Mouse (Mus musculus): Measurements from ENCODE around the gene Atxn2.

The Atxn2 gene

GRCm38 (mm10) chr5:121816611-121817010, 105.5 kb downstream of the Atxn2 start:
- DNase-seq (ENCODE audit: low read depth), result no peak

- DNase-seq (ENCODE audit: low read depth), result no peak
These were observed 106.4 kb downstream of the Atxn2 start for GRCm38 (mm10) chr5:121817551-121817950.

- DNase-seq (ENCODE audit: low read depth), result no peak
These were observed 107.3 kb downstream of the Atxn2 start for GRCm38 (mm10) chr5:121818401-121818800.

- no peak for DNase-seq (ENCODE audit: low read depth)
These were observed 107.7 kb downstream of the Atxn2 start for GRCm38 (mm10) chr5:121818862-121819261.

GRCm38 (mm10) chr5:121819559-121819958, 108.4 kb downstream of the Atxn2 start:
- peak; percentile 35 for DNase-seq (ENCODE audit: low read depth)

GRCm38 (mm10) chr5:121820161-121820560, 109.0 kb downstream of the Atxn2 start:
- DNase-seq (ENCODE audit: low read depth), result no peak

GRCm38 (mm10) chr5:121820657-121821056, 109.5 kb downstream of the Atxn2 start:
- DNase-seq (ENCODE audit: low read depth), result no peak

- DNase-seq (ENCODE audit: low read depth), result no peak
These were observed 110.0 kb downstream of the Atxn2 start for GRCm38 (mm10) chr5:121821116-121821515.

- no peak for DNase-seq (ENCODE audit: low read depth)
These were observed 110.4 kb downstream of the Atxn2 start for GRCm38 (mm10) chr5:121821552-121821951.

GRCm38 (mm10) chr5:121822786-121823505, 111.8 kb downstream of the Atxn2 start:
- DNase-seq (ENCODE audit: low read depth), result no peak

- no peak for DNase-seq (ENCODE audit: low read depth)
These were observed 112.5 kb downstream of the Atxn2 start for GRCm38 (mm10) chr5:121823668-121824067.

- DNase-seq (ENCODE audit: low read depth), result no peak
These were observed 113.0 kb downstream of the Atxn2 start for GRCm38 (mm10) chr5:121824121-121824520.

- no peak for DNase-seq (ENCODE audit: low read depth)
These were observed 114.5 kb downstream of the Atxn2 start for GRCm38 (mm10) chr5:121825606-121826005.

- DNase-seq (ENCODE audit: low read depth), result no peak
These were observed 116.7 kb downstream of the Atxn2 start for GRCm38 (mm10) chr5:121827876-121828275.

GRCm38 (mm10) chr5:121828491-121829432, 117.6 kb downstream of the Atxn2 start:
- DNase-seq (ENCODE audit: low read depth), result no peak

- DNase-seq (ENCODE audit: low read depth), result no peak
These were observed 120.0 kb downstream of the Atxn2 start for GRCm38 (mm10) chr5:121831002-121831601.

- DNase-seq (ENCODE audit: low read depth), result no peak
These were observed 121.4 kb downstream of the Atxn2 start for GRCm38 (mm10) chr5:121832376-121833155.

- DNase-seq (ENCODE audit: low read depth), result no peak
These were observed 122.0 kb downstream of the Atxn2 start for GRCm38 (mm10) chr5:121833159-121833558.

GRCm38 (mm10) chr5:121833572-121834240, 122.6 kb downstream of the Atxn2 start:
- peak; percentile 39 for DNase-seq (ENCODE audit: low read depth)

GRCm38 (mm10) chr5:121834241-121834606, 123.1 kb downstream of the Atxn2 start:
- no peak for DNase-seq (ENCODE audit: low read depth)
